Mouse (Mus musculus) regulatory T cell (primary cell): Measurements from ENCODE around the gene Ccdc47.

Experiments used
- in situ Hi-C: fragments of 300-600 bp; cut with MboI, MseI; formaldehyde crosslinking; loops from one replicate; pipeline ENCODE4 v1.15.1; 2025; ENCODE audit warnings: high pct_unique_total_duplicates

Ccdc47 gene

GRCm38 (mm10) chr11:106160841-106161721 lies 55.1 kb downstream of the Ccdc47 start, which contains the start of the genes Gm10840 and Limd2:
Gene Gm10840 (plus strand): TSS chr11:106160850.
Gene Limd2 (minus strand): TSS chr11:106160860.
- in situ Hi-C loops, result no loop called here

- in situ Hi-C loops, result no loop called here
Measured at GRCm38 (mm10) chr11:106159921-106160840, 56.0 kb downstream of the Ccdc47 start.

- in situ Hi-C loops, result no loop called here
Measured at GRCm38 (mm10) chr11:106159216-106159920, 56.8 kb downstream of the Ccdc47 start.

- in situ Hi-C loops, result no loop called here
Measured at GRCm38 (mm10) chr11:106158930-106159215, 57.3 kb downstream of the Ccdc47 start.

- in situ Hi-C loops, result no loop called here
Measured at GRCm38 (mm10) chr11:106158081-106158929, 57.8 kb downstream of the Ccdc47 start.

GRCm38 (mm10) chr11:106157154-106157553 lies 59.0 kb downstream of the Ccdc47 start:
- in situ Hi-C loops, result no loop called here

GRCm38 (mm10) chr11:106156257-106156656 lies 59.9 kb downstream of the Ccdc47 start:
- in situ Hi-C loops, result no loop called here

GRCm38 (mm10) chr11:106155761-106156160 lies 60.4 kb downstream of the Ccdc47 start:
- in situ Hi-C loops, result no loop called here

GRCm38 (mm10) chr11:106154770-106155169 lies 61.4 kb downstream of the Ccdc47 start:
- in situ Hi-C loops, result no loop called here

GRCm38 (mm10) chr11:106154091-106154490 lies 62.1 kb downstream of the Ccdc47 start:
- in situ Hi-C loops, result no loop called here

- in situ Hi-C loops, result no loop called here
Measured at GRCm38 (mm10) chr11:106152132-106152531, 64.0 kb downstream of the Ccdc47 start.

- in situ Hi-C loops, result no loop called here
Measured at GRCm38 (mm10) chr11:106151219-106151618, 64.9 kb downstream of the Ccdc47 start.
